Mouse (Mus musculus) testis, adult 2 months (tissue): ENCODE results near the gene Limd1. TPM values are rescaled to one million over a fixed set of nuclear protein-coding genes. Genes with fewer than 3 reads are reported as not detected.
"Not testable (repeated sequence)": the region's sequence is repeated elsewhere in the genome, so short reads cannot be mapped to it uniquely, and the experiment has no call there.

ENCODE experiments used
- H3K27ac ChIP-seq: fragments of 200-500 bp; 2 replicates; pipeline ENCODE4 v1.5.1; 2012; ENCODE audit warnings: low read depth, low read length; ENCODE audit not compliant: control insufficient read depth, insufficient read depth
- H3K27me3 ChIP-seq: fragments of 200-500 bp; 2 replicates; pipeline ENCODE4 v1.6.1; 2012; ENCODE audit warnings: mild to moderate bottlenecking, low read length, moderate library complexity; ENCODE audit not compliant: control insufficient read depth, insufficient read depth
- H3K36me3 ChIP-seq: fragments of 200-500 bp; 2 replicates; pipeline ENCODE4 v1.6.1; 2012; ENCODE audit warnings: mild to moderate bottlenecking, low read length; ENCODE audit not compliant: control insufficient read depth, insufficient read depth
- H3K4me1 ChIP-seq: fragments of 200-500 bp; 2 replicates; pipeline ENCODE4 v1.6.1; 2012; ENCODE audit warnings: low read length; ENCODE audit not compliant: control insufficient read depth, insufficient read depth
- H3K4me3 ChIP-seq: fragments of 200-500 bp; 2 replicates; pipeline ENCODE4 v1.5.1; 2012; ENCODE audit warnings: low read depth, mild to moderate bottlenecking, low read length, moderate library complexity, mixed read lengths; ENCODE audit not compliant: control insufficient read depth
- CTCF ChIP-seq: fragments of 200-500 bp; IDR thresholded peaks from 2 replicates; pipeline ENCODE4 v1.5.1; 2012; ENCODE audit warnings: low read depth, mild to moderate bottlenecking, inconsistent platforms, low read length, moderate library complexity; ENCODE audit not compliant: control insufficient read depth, insufficient read depth, insufficient replicate concordance
- POLR2A ChIP-seq: fragments of 200-500 bp; IDR thresholded peaks from 2 replicates; pipeline ENCODE4 v1.6.1; 2012; ENCODE audit warnings: low read depth, mild to moderate bottlenecking, inconsistent platforms, low read length, moderate library complexity; ENCODE audit not compliant: control insufficient read depth
- polyA plus RNA-seq: library from polyadenylated mRNA; depleted of rRNA; stranded (reverse); fragments of >200 nt; gene quantifications from 2 replicates; pipeline ENCODE4 v1.2.3, GENCODE M21; 2012; rRNA removed

Gene Limd1
- polyA plus RNA-seq, result 34.7 and 43.1 TPM in 2 replicates

DNA sequence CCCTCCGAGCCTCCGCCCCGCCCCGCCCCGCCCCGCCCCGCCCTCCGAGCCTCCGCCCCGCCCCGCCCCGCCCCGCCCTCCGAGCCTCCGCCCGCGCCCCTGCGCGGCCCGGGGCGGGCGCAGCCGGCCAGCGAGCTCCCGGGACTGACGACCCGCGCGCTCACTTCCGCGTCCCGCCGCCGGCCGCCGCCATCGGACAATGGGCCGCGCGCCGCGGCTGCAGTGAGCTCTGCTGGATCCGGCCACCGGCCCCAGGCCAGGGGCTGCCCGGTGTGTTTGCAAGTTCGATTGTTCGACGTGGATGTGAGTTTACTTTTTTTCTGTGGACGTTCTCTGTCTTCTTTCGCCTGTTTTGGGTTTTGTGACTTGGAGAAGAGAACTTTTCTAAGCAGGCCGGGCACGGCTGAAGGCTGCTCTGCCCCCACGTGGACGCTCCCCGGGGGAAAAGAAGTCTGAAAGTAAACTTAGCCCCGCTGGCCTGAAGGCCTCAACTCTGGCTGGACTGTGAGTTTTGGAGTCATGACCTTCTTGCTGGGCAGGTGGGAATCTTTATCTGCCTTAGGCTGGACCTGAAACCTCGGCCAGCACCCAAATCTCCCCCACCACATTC lies at the start of gene Limd1:
TSS of gene Limd1 (plus strand) at position 121 of the 610 bp plus-strand sequence.
- Histone ChIP-seq H3K36me3 (no peaks in the 10 kb centered on the region), H3K27me3 (no peaks in the 10 kb centered on the region), H3K4me1 (peaks cover 13% of the 10 kb centered on the region), H3K4me3 (peak within 1 kb of the TSS; percentile 88), H3K27ac (peak within 1 kb of the TSS; percentile 41)
- TF ChIP-seq POLR2A (no peak), CTCF (no peak)

DNA sequence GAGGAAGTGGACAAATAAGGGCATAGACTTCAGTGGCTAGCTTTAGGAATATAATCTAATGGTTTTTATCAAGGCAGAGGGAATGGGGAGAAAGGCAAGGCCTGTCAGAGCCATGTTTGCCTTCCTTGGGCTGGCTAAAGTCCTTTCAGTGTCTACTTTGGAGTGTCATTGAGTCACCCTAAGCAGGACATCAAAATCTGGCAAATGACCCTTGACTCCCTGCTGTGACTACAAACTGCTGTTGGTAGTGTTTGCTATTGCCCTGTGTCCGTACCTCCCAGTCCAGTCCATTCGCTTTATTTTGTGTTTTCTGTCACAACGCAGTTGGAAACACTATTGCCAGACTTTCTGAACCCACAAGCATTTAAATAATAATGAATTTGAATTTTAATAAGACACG lies 48.6 kb upstream of the Limd1 start:
- TF ChIP-seq CTCF (no peak), POLR2A (no peak)
- Histone ChIP-seq H3K27me3 (no peaks in the 10 kb centered on the region), H3K4me3 (no peak overlapping the region)

DNA sequence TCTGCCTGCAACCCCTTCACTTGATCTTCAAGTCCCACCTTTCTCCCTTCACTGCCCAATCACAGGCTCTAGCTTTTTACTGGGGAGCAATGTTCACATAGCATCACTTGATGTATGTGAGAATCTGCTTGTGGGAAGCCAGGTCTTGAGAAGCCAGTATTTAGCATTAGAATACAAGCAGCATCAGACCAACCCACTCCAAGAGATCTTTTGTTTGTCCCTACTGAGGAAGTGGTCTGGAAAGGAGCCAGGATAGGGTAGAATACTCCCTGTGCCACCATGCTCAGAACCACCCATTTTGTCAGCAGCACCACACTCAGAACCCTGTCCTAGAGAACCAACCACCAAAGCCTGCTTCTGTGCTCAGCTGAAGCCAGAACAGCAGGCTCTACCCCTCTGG lies 47.5 kb upstream of the Limd1 start:
- no peak for TF ChIP-seq CTCF
- no peak for TF ChIP-seq POLR2A
- no peaks in the 10 kb centered on the region for H3K27me3 ChIP-seq
- H3K36me3 ChIP-seq, result no peaks in the 10 kb centered on the region
- H3K4me3 ChIP-seq, result no peak overlapping the region
- no peaks in the 10 kb centered on the region for H3K4me1 ChIP-seq
- no peak overlapping the region for H3K27ac ChIP-seq

More for the DNA sequence above, 48.6 kb upstream of the Limd1 start:
- H3K36me3 ChIP-seq, result no peaks in the 10 kb centered on the region
- no peaks in the 10 kb centered on the region for H3K4me1 ChIP-seq
- no peak overlapping the region for H3K27ac ChIP-seq

DNA sequence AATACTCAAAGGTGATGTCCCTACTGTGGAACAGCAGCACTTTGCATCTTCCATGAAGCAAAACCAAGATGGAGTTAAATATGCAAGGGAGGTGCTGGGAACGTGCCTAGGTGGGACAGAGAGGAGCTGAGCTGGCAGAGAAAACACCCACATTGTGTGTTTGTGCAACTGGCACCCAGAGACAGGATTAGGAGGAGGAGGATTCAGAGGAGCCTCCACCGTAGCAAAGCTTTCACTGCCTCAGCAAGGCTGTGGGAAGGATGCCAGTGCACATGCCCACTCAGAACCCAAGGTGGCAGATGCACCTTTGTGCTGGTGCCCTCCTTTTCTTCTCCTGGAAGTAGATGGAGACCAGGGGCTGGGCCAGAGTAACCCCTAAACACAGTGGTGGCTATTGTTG lies 40.3 kb upstream of the Limd1 start:
- Histone ChIP-seq H3K36me3 (no peaks in the 10 kb centered on the region), H3K27ac (no peak overlapping the region)

DNA sequence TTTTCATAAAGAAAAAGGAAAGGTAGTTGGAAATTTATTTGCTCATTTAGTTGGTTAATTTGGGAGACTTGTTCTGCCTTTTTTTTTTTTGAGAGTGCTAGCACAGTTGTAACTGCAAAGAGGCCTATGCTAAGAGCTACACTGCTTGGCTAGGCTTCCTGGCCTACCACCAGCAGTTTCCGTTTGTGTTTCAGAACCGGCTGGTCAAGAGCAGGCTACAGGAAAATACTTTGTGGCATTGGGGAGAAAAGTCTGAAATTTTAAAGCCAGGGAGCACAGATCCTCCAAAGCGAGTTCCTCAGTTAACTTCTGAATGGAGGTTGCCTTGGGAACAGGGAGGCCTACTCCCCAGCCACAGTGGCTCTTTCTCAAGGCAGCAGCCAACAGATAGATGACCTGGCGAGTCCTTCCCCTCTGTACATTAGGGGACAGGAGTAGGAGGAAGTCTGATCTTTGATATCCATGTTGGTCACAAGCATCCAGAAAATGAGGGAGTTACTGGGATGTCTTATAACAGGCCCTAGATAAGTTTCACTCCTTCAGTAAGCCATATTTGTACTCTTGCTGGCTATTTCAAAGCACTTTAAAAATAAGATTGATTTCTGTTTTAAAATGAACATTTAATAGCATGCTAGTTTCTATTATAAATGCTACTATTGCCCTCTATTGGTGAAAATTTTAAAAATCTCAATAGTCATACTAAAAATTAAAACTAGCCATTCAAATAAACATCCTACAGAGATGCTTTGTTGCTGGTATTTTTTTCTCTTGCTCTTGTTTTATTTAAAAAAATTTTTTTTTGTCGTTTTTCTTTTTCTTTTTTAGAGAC lies 38.1 kb upstream of the Limd1 start:
- no peak overlapping the region for H3K27ac ChIP-seq
- TF ChIP-seq POLR2A (no peak), CTCF (no peak)
- no peaks in the 10 kb centered on the region for H3K36me3 ChIP-seq
- H3K4me1 ChIP-seq, result no peaks in the 10 kb centered on the region
- no peak overlapping the region for H3K4me3 ChIP-seq
- no peaks in the 10 kb centered on the region for H3K27me3 ChIP-seq

More for the DNA sequence above, 40.3 kb upstream of the Limd1 start:
- H3K27me3 ChIP-seq, result no peaks in the 10 kb centered on the region
- no peak overlapping the region for H3K4me3 ChIP-seq
- no peak for TF ChIP-seq POLR2A
- no peak for TF ChIP-seq CTCF
- H3K4me1 ChIP-seq, result no peaks in the 10 kb centered on the region

DNA sequence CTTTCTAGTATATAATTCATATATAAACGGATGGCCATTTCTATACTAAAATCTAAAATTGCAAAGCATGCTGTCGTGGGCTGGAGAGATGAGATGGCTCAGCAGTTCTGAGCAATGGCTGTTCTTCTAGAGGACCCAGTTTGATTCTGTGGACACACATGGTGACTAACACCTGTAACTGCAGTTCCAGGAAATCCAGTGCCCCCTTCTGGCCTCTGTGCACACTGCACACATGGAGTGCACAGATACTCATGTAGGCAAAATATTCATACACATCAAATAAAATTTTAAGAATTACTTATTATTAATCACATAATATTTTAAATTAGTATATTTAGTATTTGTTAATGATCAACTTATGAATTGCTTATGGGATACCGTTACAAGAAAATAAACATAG lies 31.4 kb upstream of the Limd1 start:
- H3K36me3 ChIP-seq, H3K4me3 ChIP-seq, H3K27ac ChIP-seq, H3K4me1 ChIP-seq, H3K27me3 ChIP-seq: not testable (repeated sequence)

DNA sequence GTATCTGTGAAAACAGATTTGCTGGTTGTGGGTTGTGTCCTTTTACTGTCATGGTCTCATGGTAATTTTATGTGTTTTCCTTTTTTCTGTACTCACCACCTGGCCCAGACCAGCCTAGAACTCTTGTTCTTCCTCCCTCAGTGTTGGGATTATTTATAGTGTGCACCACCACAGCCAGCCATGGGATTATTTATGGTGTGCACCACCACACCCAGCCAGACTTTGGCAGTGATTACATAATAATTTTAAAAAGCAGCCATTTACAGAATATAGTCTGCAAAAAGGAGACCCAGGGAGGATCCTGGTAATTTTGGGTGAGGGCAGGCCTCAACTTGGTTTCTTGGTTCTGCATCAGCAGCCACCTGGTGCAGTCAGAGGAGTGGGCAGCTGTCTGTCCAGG lies 29.9 kb upstream of the Limd1 start:
- Histone ChIP-seq H3K4me1 (no peaks in the 10 kb centered on the region), H3K4me3 (no peak overlapping the region), H3K36me3 (no peaks in the 10 kb centered on the region), H3K27ac (no peak overlapping the region), H3K27me3 (no peaks in the 10 kb centered on the region)
- TF ChIP-seq POLR2A (no peak), CTCF (no peak)
